Mouse (Mus musculus): Measurements from ENCODE around the gene Cnp. TPM values are rescaled to one million over a fixed set of nuclear protein-coding genes. Genes with fewer than 3 reads are reported as not detected.

Gene Cnp
- total and polyA plus RNA-seq, 3 experiments, result 19.0 to 20.8 TPM; not detected in 1

DNA sequence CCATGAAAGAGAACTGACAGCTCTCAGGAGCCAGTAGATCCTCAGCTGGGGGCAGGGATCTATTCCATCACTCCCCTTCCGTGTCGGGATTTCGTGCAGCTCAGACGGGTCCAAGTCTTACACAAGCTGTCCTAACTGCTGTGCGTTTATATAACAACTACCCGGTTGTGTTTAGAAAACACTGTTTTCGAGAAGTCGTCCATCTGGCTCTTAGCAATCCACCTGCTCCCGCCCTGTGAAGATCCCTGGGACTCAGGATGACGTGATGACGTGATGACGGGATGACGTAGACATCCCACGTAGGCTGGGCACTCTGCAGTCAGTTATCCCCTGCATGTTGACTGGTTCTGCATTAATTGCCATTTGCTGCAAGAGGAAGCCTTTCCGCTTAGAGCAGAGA is 10.4 kb upstream of the Cnp start:
- Histone ChIP-seq H3K36me3 (ENCODE audit: control insufficient read depth in 1 of 2, insufficient read depth in 2 of 2, low read length in 2 of 2) (no peaks in the 10 kb centered on the region), H3K9me3 (replicated peaks; ENCODE audit: insufficient read depth, low read length) (no peaks in the 10 kb centered on the region), H3K4me1 (ENCODE audit: control insufficient read depth in 1 of 2, insufficient read depth in 2 of 2, low read length in 2 of 2) (peaks cover 0 to 4% of the 10 kb centered on the region in 2 experiments; a peak in 1 of 4 replicates), H3K79me2 (ENCODE audit: control insufficient read depth, insufficient read depth, low read length, poor library complexity) (no peaks in the 10 kb centered on the region), H3K27ac (ENCODE audit: control insufficient read depth, low read depth, low read length) (no peak overlapping the region), H3K9ac (ENCODE audit: control insufficient read depth, low read depth, low read length, poor library complexity, severe bottlenecking) (no peak overlapping the region), H3K27me3 (ENCODE audit: control insufficient read depth in 1 of 2, insufficient read depth in 2 of 2, low read length in 2 of 2) (peaks cover 0 to 3% of the 10 kb centered on the region in 2 experiments; a peak in 2 of 4 replicates), H3K4me3 (ENCODE audit: control insufficient read depth in 1 of 2, insufficient read depth in 1 of 2, low read depth in 2 of 2, low read length in 2 of 2) (no peak overlapping the region)
- DNase-seq (ENCODE audit: low read depth, low spot score), result no peak
- TF ChIP-seq ZNF384 (IDR thresholded peaks at IDR 0.05; ENCODE audit: low read depth, low read length), result no peak

DNA sequence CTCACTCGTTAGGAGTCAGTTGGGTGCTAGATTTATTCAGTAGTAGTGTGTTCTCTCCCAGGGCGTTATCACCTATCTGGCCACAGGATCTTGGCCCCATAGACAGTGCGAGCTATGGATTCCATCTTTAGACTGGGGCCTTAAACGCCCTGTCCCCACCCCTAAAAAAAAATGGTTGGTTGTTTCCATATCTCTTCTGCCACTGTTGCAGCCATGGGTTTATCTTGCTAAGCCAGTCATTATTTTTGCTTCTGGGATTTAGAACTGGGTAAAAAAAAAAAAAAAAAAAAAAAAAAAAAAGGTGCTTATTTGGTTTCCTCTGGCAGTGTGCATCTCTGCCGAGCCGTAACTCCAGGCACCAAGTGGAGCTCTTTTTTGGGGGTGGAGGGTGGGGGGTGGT is 10.0 kb upstream of the Cnp start:
- Histone ChIP-seq H3K27ac (ENCODE audit: control insufficient read depth, low read depth, low read length) (no peak overlapping the region), H3K4me1 (ENCODE audit: control insufficient read depth in 1 of 2, insufficient read depth in 2 of 2, low read length in 2 of 2) (peaks cover 0 to 4% of the 10 kb centered on the region in 2 experiments; a peak in 2 of 4 replicates), H3K79me2 (ENCODE audit: control insufficient read depth, insufficient read depth, low read length, poor library complexity) (no peaks in the 10 kb centered on the region), H3K4me3 (ENCODE audit: control insufficient read depth in 1 of 2, insufficient read depth in 1 of 2, low read depth in 2 of 2, low read length in 2 of 2) (no peak overlapping the region), H3K9me3 (replicated peaks; ENCODE audit: insufficient read depth, low read length) (no peaks in the 10 kb centered on the region), H3K27me3 (ENCODE audit: control insufficient read depth in 1 of 2, insufficient read depth in 2 of 2, low read length in 2 of 2) (peaks cover 0 to 3% of the 10 kb centered on the region in 2 experiments; a peak in 2 of 4 replicates), H3K9ac (ENCODE audit: control insufficient read depth, low read depth, low read length, poor library complexity, severe bottlenecking) (no peak overlapping the region), H3K36me3 (ENCODE audit: control insufficient read depth in 1 of 2, insufficient read depth in 2 of 2, low read length in 2 of 2) (no peaks in the 10 kb centered on the region)
- peak; percentile 57 for DNase-seq (ENCODE audit: low read depth, low spot score)
- TF ChIP-seq KAT2A (conservative IDR thresholded peaks at IDR 0.05; ENCODE audit: low read depth, low read length), result no peak
- TF ChIP-seq E2F4 (IDR thresholded peaks at IDR 0.05; ENCODE audit: borderline replicate concordance, low read depth, low read length), result no peak
- no peak for TF ChIP-seq POLR2A (IDR thresholded peaks at IDR 0.05; ENCODE audit: control insufficient read depth in 1 of 2, insufficient read depth in 1 of 2, low read depth in 1 of 2, low read length in 2 of 2, poor library complexity in 1 of 2)
- no peak for TF ChIP-seq USF1 (IDR thresholded peaks at IDR 0.05; ENCODE audit: low read depth, low read length)
- no peak for TF ChIP-seq MAZ (IDR thresholded peaks at IDR 0.05; ENCODE audit: low read depth, low read length)
- TF ChIP-seq UBTF (IDR thresholded peaks at IDR 0.05; ENCODE audit: borderline replicate concordance, insufficient read depth, low read depth, low read length), result no peak
- 0 out of 2 replicates have a peak, but pooled peaks have one; percentile 16 for TF ChIP-seq RCOR1 (IDR thresholded peaks at IDR 0.05; ENCODE audit: low read depth, low read length)
- TF ChIP-seq USF2 (IDR thresholded peaks at IDR 0.05; ENCODE audit: borderline replicate concordance in 1 of 2, insufficient read depth in 1 of 2, low read depth in 1 of 2, low read length in 2 of 2), result no peak
- TF ChIP-seq CTCF (IDR thresholded peaks at IDR 0.05 in 2 of 3, conservative IDR thresholded peaks at IDR 0.05 in 1 of 3; ENCODE audit: control insufficient read depth in 1 of 3, insufficient read depth in 1 of 3, low read depth in 2 of 3, low read length in 3 of 3, poor library complexity in 1 of 3, severe bottlenecking in 1 of 3), result no peak
- no peak for TF ChIP-seq MYB (IDR thresholded peaks at IDR 0.05; ENCODE audit: low read depth, low read length)
- TF ChIP-seq SIN3A (IDR thresholded peaks at IDR 0.05; ENCODE audit: low read length), result no peak
- TF ChIP-seq RAD21 (IDR thresholded peaks at IDR 0.05; ENCODE audit: low read depth, low read length), result no peak
- TF ChIP-seq MXI1 (IDR thresholded peaks at IDR 0.05; ENCODE audit: low read depth, low read length), result no peak
- peak; percentile 90 for TF ChIP-seq ZNF384 (IDR thresholded peaks at IDR 0.05; ENCODE audit: low read depth, low read length)
- TF ChIP-seq CHD2 (IDR thresholded peaks at IDR 0.05; ENCODE audit: low read length), result no peak
- TF ChIP-seq GABPA (IDR thresholded peaks at IDR 0.05; ENCODE audit: low read depth, low read length), result no peak
- TF ChIP-seq BHLHE40 (IDR thresholded peaks at IDR 0.05; ENCODE audit: borderline replicate concordance, low read depth, low read length), result no peak
- TF ChIP-seq CHD1 (IDR thresholded peaks at IDR 0.05; ENCODE audit: low read depth, low read length), result no peak
- peak; percentile 61; the same call in 1 of the 2 replicates for TF ChIP-seq TCF12 (IDR thresholded peaks at IDR 0.05; ENCODE audit: low read depth, low read length)
- TF ChIP-seq MYC (IDR thresholded peaks at IDR 0.05; ENCODE audit: low read depth, low read length), result no peak
- no peak for TF ChIP-seq MAX (IDR thresholded peaks at IDR 0.05; ENCODE audit: low read length)
- TF ChIP-seq SMC3 (IDR thresholded peaks at IDR 0.05; ENCODE audit: low read depth, low read length), result no peak
- no peak for TF ChIP-seq ETS1 (IDR thresholded peaks at IDR 0.05; ENCODE audit: low read depth, low read length)
- TF ChIP-seq EP300 (IDR thresholded peaks at IDR 0.05; ENCODE audit: low read depth in 1 of 2, low read length in 2 of 2), result peak in 1 of 2 experiments; percentile 69; a peak in 3 of 4 replicates
- TF ChIP-seq GATA1 (IDR thresholded peaks at IDR 0.05; ENCODE audit: low read depth, low read length), result peak; percentile 61
- TF ChIP-seq ELF1 (IDR thresholded peaks at IDR 0.05; ENCODE audit: low read depth, low read length), result no peak
- TF ChIP-seq MAFK (IDR thresholded peaks at IDR 0.05; ENCODE audit: borderline replicate concordance, low read depth, low read length), result no peak
- no peak for TF ChIP-seq POLR2AphosphoS2 (IDR thresholded peaks at IDR 0.05; ENCODE audit: low read length)
- no peak for TF ChIP-seq TBP (IDR thresholded peaks at IDR 0.05; ENCODE audit: low read depth, low read length)
- TF ChIP-seq NRF1 (IDR thresholded peaks at IDR 0.05; ENCODE audit: insufficient read depth, low read depth, low read length, poor library complexity, severe bottlenecking), result no peak
- TF ChIP-seq MEF2A (IDR thresholded peaks at IDR 0.05; ENCODE audit: extremely low read depth, insufficient replicate concordance, low read depth, low read length, poor library complexity, severe bottlenecking), result no peak
- TF ChIP-seq TAL1 (IDR thresholded peaks at IDR 0.05; ENCODE audit: low read length), result 0 out of 2 replicates have a peak, but pooled peaks have one; percentile 27

Data from MEL (cell line).